Mouse (Mus musculus): ENCODE data around the gene Fam207a.

Fam207a gene

GRCm38 (mm10) chr10:77515385-77516348, at the start of gene Fam207a:
TSS of gene Fam207a (minus strand) at chr10:77515785.
- DNase-seq: peak; percentile 94

- DNase-seq: no peak
These were observed 49.4 kb upstream of the Fam207a start for GRCm38 (mm10) chr10:77565005-77565404.

GRCm38 (mm10) chr10:77561508-77561907, 45.9 kb upstream of the Fam207a start:
- DNase-seq: no peak

GRCm38 (mm10) chr10:77560830-77561229, 45.2 kb upstream of the Fam207a start:
- DNase-seq: peak; percentile 15

- DNase-seq: no peak
These were observed 44.5 kb upstream of the Fam207a start for GRCm38 (mm10) chr10:77560090-77560489.

GRCm38 (mm10) chr10:77557641-77558040, 42.1 kb upstream of the Fam207a start:
- DNase-seq: no peak

GRCm38 (mm10) chr10:77556631-77557030, 41.0 kb upstream of the Fam207a start:
- no peak for DNase-seq

GRCm38 (mm10) chr10:77554918-77555317, 39.3 kb upstream of the Fam207a start:
- no peak for DNase-seq

GRCm38 (mm10) chr10:77553285-77553684, 37.7 kb upstream of the Fam207a start:
- no peak for DNase-seq

- DNase-seq: no peak
These were observed 36.6 kb upstream of the Fam207a start for GRCm38 (mm10) chr10:77552162-77552561.

- peak; percentile 81 for DNase-seq
These were observed 35.3 kb upstream of the Fam207a start for GRCm38 (mm10) chr10:77550874-77551273.

GRCm38 (mm10) chr10:77548576-77548975, 33.0 kb upstream of the Fam207a start:
- peak; percentile 33 for DNase-seq

- peak; percentile 81 for DNase-seq
These were observed 29.3 kb upstream of the Fam207a start for GRCm38 (mm10) chr10:77544916-77545315.

GRCm38 (mm10) chr10:77543226-77543625, 27.6 kb upstream of the Fam207a start:
- peak; percentile 63 for DNase-seq

- DNase-seq: no peak
These were observed 26.5 kb upstream of the Fam207a start for GRCm38 (mm10) chr10:77541864-77542666.

GRCm38 (mm10) chr10:77540576-77541102, 25.1 kb upstream of the Fam207a start:
- peak; percentile 39 for DNase-seq

GRCm38 (mm10) chr10:77539320-77539945, 23.8 kb upstream of the Fam207a start:
- DNase-seq: no peak

- DNase-seq: no peak
These were observed 21.9 kb upstream of the Fam207a start for GRCm38 (mm10) chr10:77537215-77538209.

- DNase-seq: peak; percentile 56
These were observed 21.1 kb upstream of the Fam207a start for GRCm38 (mm10) chr10:77536727-77537126.

- DNase-seq: peak; percentile 24
These were observed 16.4 kb upstream of the Fam207a start for GRCm38 (mm10) chr10:77532020-77532413.

All from lung, postnatal 36 days (tissue).